Mouse (Mus musculus) heart, postnatal 25 days (tissue): ENCODE measurements at regions not wholly inside any gene's neighbourhood (a gene's known extent, or its start where the extent isn't known, plus 50 kb on each side); places are given as distances from the start of the nearest gene placed in this dataset.
"Not testable (repeated sequence)": the region's sequence is repeated elsewhere in the genome, so short reads cannot be mapped to it uniquely, and the experiment has no call there.

Experiments
- DNase-seq: peaks from one replicate; pipeline ENCODE4 v3.0.0; 2022; ENCODE audit warnings: low spot score
- intact Hi-C: fragments of 180-260 bp; cut with DNase I; formaldehyde crosslinking; loops from one replicate; pipeline ENCODE4 v1.15.1; 2025

DNA sequence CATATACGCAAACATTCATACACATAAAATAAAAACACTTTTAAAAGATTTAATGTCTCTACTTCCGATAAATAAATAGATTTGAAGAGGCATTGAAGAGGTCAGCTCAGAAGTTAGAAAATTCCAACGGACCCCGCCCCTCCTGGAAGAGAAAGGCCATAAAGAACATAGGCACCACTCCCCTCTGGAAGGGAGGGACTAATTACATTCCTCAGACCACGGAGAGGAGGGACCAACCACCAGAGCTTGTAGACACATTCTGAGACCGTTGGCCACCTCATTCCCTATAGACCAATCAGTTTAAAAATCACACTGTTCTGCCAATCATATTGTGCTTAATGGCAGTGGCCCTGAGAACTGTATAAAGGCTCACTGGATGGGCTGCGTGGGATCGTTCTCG is 71.0 kb upstream of the Tbl1xr1 start:
- no peak for DNase-seq
- intact Hi-C loops = no loop called here

GRCm38 (mm10) chr3:22006113-22006512 is 70.3 kb upstream of the Tbl1xr1 start:
- no peak for DNase-seq
- intact Hi-C loops = no loop called here

- no peak for DNase-seq
- intact Hi-C loops = no loop called here
Observed at GRCm38 (mm10) chr3:22006651-22007050, 69.8 kb upstream of the Tbl1xr1 start.

- intact Hi-C loops = no loop called here
- DNase-seq = no peak
Observed at GRCm38 (mm10) chr3:22007736-22008135, 68.7 kb upstream of the Tbl1xr1 start.

DNA sequence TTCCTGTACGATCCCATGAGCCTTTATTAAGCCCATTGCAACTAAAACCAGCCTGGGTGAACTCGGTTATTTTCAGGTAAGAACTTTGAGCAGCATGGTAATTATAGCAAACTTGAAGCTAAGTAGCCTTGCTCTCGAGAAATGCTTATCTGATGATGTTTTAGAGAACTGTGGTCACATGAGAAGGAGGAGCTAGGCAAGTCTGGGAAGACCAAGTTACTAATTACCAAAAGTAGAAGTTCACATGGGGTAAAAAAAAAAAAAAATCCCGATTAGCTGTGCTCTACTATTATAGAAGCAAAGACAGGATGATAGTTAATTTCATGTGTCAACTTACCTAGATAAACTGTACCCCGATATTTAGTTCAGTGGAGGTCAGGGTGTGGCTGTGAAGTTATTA is 68.0 kb upstream of the Tbl1xr1 start:
- intact Hi-C loops = no loop called here
- DNase-seq = no peak

- DNase-seq = no peak
- intact Hi-C loops = no loop called here
Observed at GRCm38 (mm10) chr3:22009898-22010699, 66.4 kb upstream of the Tbl1xr1 start.

DNA sequence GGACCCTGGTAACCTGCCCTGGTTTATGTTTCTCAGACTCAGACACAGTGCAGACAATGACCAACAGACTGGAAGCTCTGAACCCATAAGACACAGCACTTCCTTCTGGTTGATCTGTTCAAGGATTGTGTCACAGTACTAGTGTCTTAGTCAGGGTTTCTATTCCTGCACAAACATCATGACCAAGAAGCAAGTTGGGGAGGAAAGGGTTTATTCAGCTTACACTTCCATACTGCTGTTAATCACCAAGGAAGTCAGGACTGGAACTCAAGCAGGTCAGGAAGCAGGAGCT is 65.8 kb upstream of the Tbl1xr1 start:
- DNase-seq, intact Hi-C loops: not testable (repeated sequence)

DNA sequence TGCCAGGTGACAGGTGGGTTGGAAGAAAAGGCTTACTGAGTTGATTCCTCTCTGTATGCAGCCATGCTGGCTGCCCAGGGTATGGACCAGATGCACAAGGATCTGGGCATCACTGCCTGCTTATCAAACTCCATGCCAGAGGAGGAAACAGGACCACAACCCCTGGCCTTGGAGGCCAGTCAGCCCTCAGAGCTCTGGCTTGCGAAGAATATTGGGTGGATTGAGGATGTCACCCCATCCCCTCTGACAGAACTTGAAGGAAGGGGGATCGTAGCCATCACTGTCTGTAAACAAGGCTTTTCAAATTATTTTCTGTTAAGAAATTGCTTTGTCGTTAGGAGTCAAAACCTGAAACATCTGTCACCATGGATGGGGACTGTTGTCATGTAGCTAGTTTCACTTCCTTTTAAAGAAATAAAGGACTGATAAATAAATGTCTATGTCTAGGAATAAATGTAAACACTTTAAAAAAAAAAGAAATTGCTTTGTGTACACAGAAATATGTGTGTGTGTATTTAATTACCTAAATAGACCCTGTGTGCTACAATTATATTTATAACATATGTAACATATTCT is 55.0 kb upstream of the Tbl1xr1 start:
- intact Hi-C loops = no loop called here
- DNase-seq = no peak

- intact Hi-C loops = no loop called here
Observed at GRCm38 (mm10) chr3:22022418-22022817, 54.0 kb upstream of the Tbl1xr1 start.

DNA sequence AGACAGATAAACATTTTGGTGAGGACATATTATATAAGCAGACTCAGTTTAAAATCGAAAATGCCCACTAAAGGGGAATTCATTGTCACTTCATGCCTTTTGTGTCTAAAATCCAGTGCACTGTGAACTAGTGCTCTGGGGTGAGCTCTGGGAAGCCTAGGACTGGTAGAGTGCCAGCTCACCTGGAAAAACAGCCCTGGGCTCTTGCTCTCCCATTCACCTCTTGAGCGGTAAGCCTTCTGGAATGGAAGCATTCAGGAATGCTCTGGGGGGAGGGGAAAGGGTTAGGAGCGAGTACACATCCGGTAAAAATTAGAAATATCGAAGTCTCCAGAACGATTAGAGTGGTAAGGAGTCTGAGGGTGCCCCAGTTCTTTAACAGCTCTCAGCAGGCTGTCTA is 53.4 kb upstream of the Tbl1xr1 start:
- intact Hi-C loops = no loop called here

More at GRCm38 (mm10) chr3:22022418-22022817, 54.0 kb upstream of the Tbl1xr1 start:
- DNase-seq = no peak

DNA sequence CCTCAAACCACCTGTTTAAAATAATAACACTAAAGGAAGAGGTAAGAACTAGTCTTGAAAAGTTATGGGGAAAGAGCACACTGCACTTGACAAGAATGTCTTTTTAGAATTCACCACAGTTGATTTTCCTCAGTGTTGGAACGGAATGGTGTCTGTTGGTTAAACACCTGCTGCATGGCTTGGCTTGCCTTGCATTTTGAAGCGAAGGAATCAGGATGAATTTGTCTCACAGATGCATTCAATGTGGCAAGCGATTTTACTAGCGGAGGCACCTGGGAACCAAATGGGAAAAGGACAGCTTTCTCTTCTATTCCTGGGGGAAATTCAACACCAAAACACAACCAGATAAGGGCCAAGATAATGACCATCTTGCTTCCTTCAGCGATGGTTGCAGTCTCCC is 52.9 kb upstream of the Tbl1xr1 start:
- DNase-seq = no peak
- intact Hi-C loops = no loop called here

More for the DNA sequence above, 53.4 kb upstream of the Tbl1xr1 start:
- no peak for DNase-seq

DNA sequence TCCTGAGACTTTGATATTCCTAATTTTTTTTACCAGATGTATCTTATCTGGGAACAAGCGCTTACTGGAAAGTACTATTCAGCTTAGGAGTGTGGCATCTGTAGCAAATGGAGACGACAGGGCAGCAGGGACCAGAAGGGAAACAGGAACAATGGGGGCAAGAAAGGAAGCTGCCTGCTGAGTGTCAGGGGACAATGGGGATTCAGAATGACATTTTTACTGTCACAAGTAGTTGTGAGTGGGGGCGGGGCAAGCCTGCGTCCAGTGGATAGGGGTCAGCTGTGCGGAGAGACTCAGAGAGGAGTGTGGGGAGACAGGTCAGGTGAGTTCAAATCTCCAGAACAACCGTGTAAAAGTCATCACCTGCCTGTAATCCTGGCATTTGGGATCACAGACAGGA is 52.3 kb upstream of the Tbl1xr1 start:
- intact Hi-C loops = no loop called here
- DNase-seq = no peak

DNA sequence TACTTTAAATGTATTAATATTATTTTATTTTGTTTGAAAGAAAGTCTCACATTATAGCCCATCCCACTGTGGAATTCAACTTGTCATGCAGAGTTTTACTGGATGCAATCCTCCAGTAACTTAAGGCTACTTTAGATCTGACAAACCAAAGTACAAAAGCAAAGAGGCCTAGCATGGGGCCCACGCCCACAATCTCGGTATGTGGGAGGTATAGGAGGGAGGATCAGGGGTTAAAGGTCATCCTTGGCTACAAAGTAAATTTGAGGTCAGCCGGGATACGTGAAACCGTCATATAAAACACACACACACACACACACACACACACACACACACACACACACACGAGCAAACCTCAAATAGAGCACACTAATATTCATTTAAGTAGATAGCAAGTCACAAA is 51.3 kb upstream of the Tbl1xr1 start:
- DNase-seq = no peak
- intact Hi-C loops = no loop called here

DNA sequence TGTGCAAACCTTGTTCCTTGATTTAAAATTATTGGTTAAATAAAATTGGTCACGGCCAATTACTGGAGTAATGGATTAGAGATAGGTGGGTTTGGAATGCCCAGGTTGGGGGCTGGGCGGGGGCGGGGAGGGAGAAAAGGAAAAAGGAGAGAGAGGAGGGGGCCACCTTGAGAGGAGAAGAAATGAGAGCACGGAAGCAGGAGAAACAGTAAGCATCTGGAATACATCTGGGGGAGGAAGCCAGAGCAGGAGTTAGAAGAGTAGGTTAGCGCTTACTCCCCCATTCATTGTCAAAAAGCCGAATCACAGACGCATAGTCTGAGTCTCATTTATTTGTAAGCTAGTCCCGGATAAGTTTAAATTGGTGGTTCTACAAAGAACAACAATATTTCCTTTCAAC is 50.8 kb upstream of the Tbl1xr1 start:
- DNase-seq = no peak
- intact Hi-C loops = no loop called here
